Comparison of ENCODE assay signal across 8 mouse cellular contexts in genomic region chr9:88439238-88439600, GRCm38 (mm10). TPM values are rescaled to one million over a fixed set of nuclear protein-coding genes. Genes with fewer than 3 reads are reported as not detected.
DNase-seq lines count a peak whose midpoint lies in the region; ATAC-seq and TF ChIP-seq lines count a peak whose summit lies in the region.

No protein-coding gene starts in this region.

- peak overlapping the region; percentile 82 for H3K4me2 ChIP-seq in kidney, embryonic 14.5 days (replicated peaks; ENCODE audit: low read depth, low read length)
- peak overlapping the region; percentile 88 for H3K4me2 ChIP-seq in hindbrain, embryonic 14.5 days (replicated peaks)
- peak overlapping the region; percentile 90 for H3K4me2 ChIP-seq in midbrain, embryonic 12.5 days (replicated peaks)

- H3K4me1 ChIP-seq in kidney, embryonic 14.5 days (ENCODE audit: control insufficient read depth, insufficient read depth, low read length): peaks cover 4% of the 10 kb centered on the region; the same call in 1 of the 2 replicates
- no peaks in the 10 kb centered on the region; the same call in 1 of the 2 replicates for H3K4me1 ChIP-seq in bone marrow, adult 2 months (ENCODE audit: control insufficient read depth, insufficient read depth, low read length)
- peaks cover 10% of the 10 kb centered on the region for H3K4me1 ChIP-seq in hindbrain, embryonic 14.5 days (replicated peaks; ENCODE audit: control insufficient read depth, insufficient read depth, low read length)
- peaks cover 11% of the 10 kb centered on the region for H3K4me1 ChIP-seq in midbrain, embryonic 12.5 days

- no peak for TF ChIP-seq CTCF in bone marrow, adult 2 months (IDR thresholded peaks at IDR 0.05; ENCODE audit: control insufficient read depth, insufficient read depth, low read length)

- H3K36me3 ChIP-seq in kidney, embryonic 14.5 days (ENCODE audit: control insufficient read depth, insufficient read depth, low read length): no peaks in the 10 kb centered on the region; the same call in 1 of the 2 replicates
- H3K36me3 ChIP-seq in hindbrain, embryonic 14.5 days (replicated peaks; ENCODE audit: control insufficient read depth, insufficient read depth): peaks cover 1% of the 10 kb centered on the region; the same call in 1 of the 2 replicates
- H3K36me3 ChIP-seq in midbrain, embryonic 12.5 days: no peaks in the 10 kb centered on the region

- WGBS in kidney, embryonic 14.5 days: 0% methylated on average over 17 of the region's 17 CpGs
- WGBS in bone marrow, adult 2 months: under 1% methylated on average over 17 of the region's 17 CpGs
- WGBS in hindbrain, embryonic 14.5 days: under 1% methylated on average over 17 of the region's 17 CpGs
- under 1% methylated on average over 17 of the region's 17 CpGs for WGBS in midbrain, embryonic 12.5 days

- TF ChIP-seq POLR2A in bone marrow, adult 2 months (IDR thresholded peaks at IDR 0.05; ENCODE audit: borderline replicate concordance, control insufficient read depth, low read depth, low read length): no peak

- no peaks in the 10 kb centered on the region for H3K9me3 ChIP-seq in kidney, embryonic 14.5 days (ENCODE audit: control insufficient read depth, low read length)
- no peaks in the 10 kb centered on the region for H3K9me3 ChIP-seq in hindbrain, embryonic 14.5 days (ENCODE audit: control insufficient read depth, low read length)
- no peaks in the 10 kb centered on the region for H3K9me3 ChIP-seq in midbrain, embryonic 12.5 days

- peak; percentile 0; the same call in 1 of the 2 replicates for ATAC-seq in kidney, embryonic 14.5 days (ENCODE audit: low FRiP score, low TSS enrichment)
- no peak; the same call in none of the 2 replicates for ATAC-seq in hindbrain, embryonic 14.5 days (ENCODE audit: low FRiP score)
- no peak for ATAC-seq in midbrain, embryonic 12.5 days (ENCODE audit: low FRiP score, low read depth)

- H3K9ac ChIP-seq in kidney, embryonic 14.5 days (ENCODE audit: low read depth, low read length): peak overlapping the region; percentile 75
- H3K9ac ChIP-seq in hindbrain, embryonic 14.5 days: peak overlapping the region; percentile 84
- peak overlapping the region; percentile 83 for H3K9ac ChIP-seq in midbrain, embryonic 12.5 days (replicated peaks)

- H3K27ac ChIP-seq in kidney, embryonic 14.5 days (ENCODE audit: low read depth, low read length): peak overlapping the region; percentile 86
- peak overlapping the region; percentile 59 for H3K27ac ChIP-seq in bone marrow, adult 2 months (ENCODE audit: control insufficient read depth, insufficient read depth, low read depth, low read length, poor library complexity)
- peak overlapping the region; percentile 92 for H3K27ac ChIP-seq in hindbrain, embryonic 14.5 days
- peak overlapping the region; percentile 85 for H3K27ac ChIP-seq in midbrain, embryonic 12.5 days (replicated peaks)

- H3K4me3 ChIP-seq in kidney, embryonic 14.5 days (ENCODE audit: low read length): peak overlapping the region; percentile 77
- H3K4me3 ChIP-seq in bone marrow, adult 2 months (replicated peaks; ENCODE audit: control insufficient read depth, low read depth, low read length): peak overlapping the region; percentile 81
- peak overlapping the region; percentile 86 for H3K4me3 ChIP-seq in hindbrain, embryonic 14.5 days (replicated peaks; ENCODE audit: low read length)
- peak overlapping the region; percentile 64 for H3K4me3 ChIP-seq in midbrain, embryonic 12.5 days

- DNase-seq in kidney, adult 11 months: no peak
- peak; percentile 56 for DNase-seq in hindbrain, embryonic 14.5 days (ENCODE audit: low spot score)
- no peak for DNase-seq in c-Kit-positive CD71-positive TER-119-positive erythroid progenitor cells, embryonic 14.5 days (ENCODE audit: low spot score)
- no peak for DNase-seq in urinary bladder, postnatal 36 days (ENCODE audit: low spot score in 2 of 2)
- no peak for DNase-seq in adrenal gland, postnatal 36 days

- no peaks in the 10 kb centered on the region for H3K27me3 ChIP-seq in kidney, embryonic 14.5 days (ENCODE audit: control insufficient read depth, insufficient read depth, low read length)
- no peaks in the 10 kb centered on the region for H3K27me3 ChIP-seq in hindbrain, embryonic 14.5 days (ENCODE audit: control insufficient read depth, insufficient read depth, low read length)
- H3K27me3 ChIP-seq in midbrain, embryonic 12.5 days: no peaks in the 10 kb centered on the region

RNA-seq across cellular contexts. Expression of gene Snx14, which starts 0.5 kb away (rescaled TPM):
- polyA plus RNA-seq in kidney, embryonic 14.5 days (2014; fragmentation: Nextera tagmentation; extraction: Ambion mirVana): 17.3 and 28.0 TPM in 2 replicates
- 2.5 and 8.9 TPM in 2 replicates for polyA plus RNA-seq in bone marrow, adult 2 months (2011; ENCODE audit: insufficient read depth, insufficient read length, low replicate concordance, missing spikeins)
- 32.9 and 36.7 TPM in 2 replicates for polyA plus RNA-seq in hindbrain, embryonic 14.5 days (2014; fragmentation: Nextera tagmentation; extraction: Ambion mirVana)
- polyA plus RNA-seq in midbrain, embryonic 12.5 days (2016; fragmentation: Nextera tagmentation; extraction: Ambion mirVana): 22.2 and 24.1 TPM in 2 replicates
- 10 to 100 TPM; 44.5 to 59.5 TPM for total RNA-seq in adrenal gland, postnatal 36 days (2021)

RNA-seq across cellular contexts. Expression of gene Gm20537, which starts 17.2 kb away (rescaled TPM):
- 0.87 and 1.3 TPM in 2 replicates for polyA plus RNA-seq in kidney, embryonic 14.5 days (2014; fragmentation: Nextera tagmentation; extraction: Ambion mirVana)
- polyA plus RNA-seq in bone marrow, adult 2 months (2011; ENCODE audit: insufficient read depth, insufficient read length, low replicate concordance, missing spikeins): 2.1 TPM in 1 of 2 replicates, not detected in the other
- polyA plus RNA-seq in hindbrain, embryonic 14.5 days (2014; fragmentation: Nextera tagmentation; extraction: Ambion mirVana): 0.63 TPM in 1 of 2 replicates, not detected in the other
- polyA plus RNA-seq in midbrain, embryonic 12.5 days (2016; fragmentation: Nextera tagmentation; extraction: Ambion mirVana): 0.42 and 1.8 TPM in 2 replicates
- under 1 TPM in 1 of 2 experiments, not detected in 1; 0.73 TPM for total RNA-seq in adrenal gland, postnatal 36 days (2021)

RNA-seq across cellular contexts. Expression of gene Syncrip, which starts 43.2 kb away (rescaled TPM):
- polyA plus RNA-seq in kidney, embryonic 14.5 days (2014; fragmentation: Nextera tagmentation; extraction: Ambion mirVana): 88.9 and 153 TPM in 2 replicates
- 80.2 and 101 TPM in 2 replicates for polyA plus RNA-seq in bone marrow, adult 2 months (2011; ENCODE audit: insufficient read depth, insufficient read length, low replicate concordance, missing spikeins)
- polyA plus RNA-seq in hindbrain, embryonic 14.5 days (2014; fragmentation: Nextera tagmentation; extraction: Ambion mirVana): 91.5 and 98.2 TPM in 2 replicates
- polyA plus RNA-seq in midbrain, embryonic 12.5 days (2016; fragmentation: Nextera tagmentation; extraction: Ambion mirVana): 119 and 121 TPM in 2 replicates
- 10 to 100 TPM; 80.5 to 84.8 TPM for total RNA-seq in adrenal gland, postnatal 36 days (2021)
